Mouse (Mus musculus): Measurements from ENCODE around the gene Galk2. TPM values are rescaled to one million over a fixed set of nuclear protein-coding genes. Genes with fewer than 3 reads are reported as not detected.

Gene Galk2
- polyA plus RNA-seq, 1 experiment from 2014 or later = 31.1 TPM

- no peak for DNase-seq (ENCODE audit: low spot score)
- H3K4me1 ChIP-seq (ENCODE audit: control insufficient read depth, insufficient read depth, low read length) = no peaks in the 10 kb centered on the region
- no peaks in the 10 kb centered on the region for H3K9me3 ChIP-seq (ENCODE audit: control insufficient read depth, low read length)
- H3K27ac ChIP-seq (ENCODE audit: low read depth, low read length) = no peak overlapping the region
- 88% methylated on average over 4 of the region's 4 CpGs for WGBS
- no peaks in the 10 kb centered on the region for H3K27me3 ChIP-seq (ENCODE audit: control insufficient read depth, insufficient read depth, low read length)
- H3K36me3 ChIP-seq (ENCODE audit: control insufficient read depth, insufficient read depth, low read length) = no peaks in the 10 kb centered on the region
- no peak overlapping the region for H3K9ac ChIP-seq (ENCODE audit: low read length)
- H3K4me2 ChIP-seq (ENCODE audit: low read depth) = no peak overlapping the region
- no peak overlapping the region for H3K4me3 ChIP-seq (ENCODE audit: low read depth, low read length)
- no peak for ATAC-seq (ENCODE audit: insufficient read depth, low FRiP score, low TSS enrichment)
Measured at GRCm38 (mm10) chr2:125885891-125886576, 27.1 kb downstream of the Galk2 start.

- Histone ChIP-seq H3K27ac (ENCODE audit: low read depth, low read length) (no peak overlapping the region), H3K4me1 (ENCODE audit: control insufficient read depth, insufficient read depth, low read length) (no peaks in the 10 kb centered on the region), H3K4me2 (ENCODE audit: low read depth) (no peak overlapping the region), H3K4me3 (ENCODE audit: low read depth, low read length) (no peak overlapping the region), H3K27me3 (ENCODE audit: control insufficient read depth, insufficient read depth, low read length) (no peaks in the 10 kb centered on the region), H3K36me3 (ENCODE audit: control insufficient read depth, insufficient read depth, low read length) (no peaks in the 10 kb centered on the region), H3K9me3 (ENCODE audit: control insufficient read depth, low read length) (no peaks in the 10 kb centered on the region), H3K9ac (ENCODE audit: low read length) (no peak overlapping the region)
- ATAC-seq (ENCODE audit: insufficient read depth, low FRiP score, low TSS enrichment) (no peak), DNase-seq (ENCODE audit: low spot score) (peak; percentile 20)
- WGBS = 57% methylated on average over 6 of the region's 6 CpGs
Measured at GRCm38 (mm10) chr2:125893096-125893495, 34.2 kb downstream of the Galk2 start.

- WGBS = 94% methylated on average over 4 of the region's 4 CpGs
- H3K36me3 ChIP-seq (ENCODE audit: control insufficient read depth, insufficient read depth, low read length) = no peaks in the 10 kb centered on the region
- no peaks in the 10 kb centered on the region for H3K4me1 ChIP-seq (ENCODE audit: control insufficient read depth, insufficient read depth, low read length)
- no peak overlapping the region for H3K27ac ChIP-seq (ENCODE audit: low read depth, low read length)
- H3K4me3 ChIP-seq (ENCODE audit: low read depth, low read length) = no peak overlapping the region
- no peaks in the 10 kb centered on the region for H3K27me3 ChIP-seq (ENCODE audit: control insufficient read depth, insufficient read depth, low read length)
- DNase-seq (ENCODE audit: low spot score) = no peak
- ATAC-seq (ENCODE audit: insufficient read depth, low FRiP score, low TSS enrichment) = no peak
- no peaks in the 10 kb centered on the region for H3K9me3 ChIP-seq (ENCODE audit: control insufficient read depth, low read length)
- H3K9ac ChIP-seq (ENCODE audit: low read length) = no peak overlapping the region
- H3K4me2 ChIP-seq (ENCODE audit: low read depth) = no peak overlapping the region
Measured at GRCm38 (mm10) chr2:125895099-125895498, 36.2 kb downstream of the Galk2 start.

- Histone ChIP-seq H3K9me3 (ENCODE audit: control insufficient read depth, low read length) (no peaks in the 10 kb centered on the region), H3K27me3 (ENCODE audit: control insufficient read depth, insufficient read depth, low read length) (no peaks in the 10 kb centered on the region), H3K4me3 (ENCODE audit: low read depth, low read length) (no peak overlapping the region), H3K4me1 (ENCODE audit: control insufficient read depth, insufficient read depth, low read length) (no peaks in the 10 kb centered on the region), H3K9ac (ENCODE audit: low read length) (no peak overlapping the region), H3K4me2 (ENCODE audit: low read depth) (no peak overlapping the region), H3K36me3 (ENCODE audit: control insufficient read depth, insufficient read depth, low read length) (no peaks in the 10 kb centered on the region), H3K27ac (ENCODE audit: low read depth, low read length) (no peak overlapping the region)
- 87% methylated on average over 3 of the region's 3 CpGs for WGBS
- ATAC-seq (ENCODE audit: insufficient read depth, low FRiP score, low TSS enrichment) = no peak
- DNase-seq (ENCODE audit: low spot score) = no peak
Measured at GRCm38 (mm10) chr2:125896355-125896754, 37.4 kb downstream of the Galk2 start.

- no peak overlapping the region for H3K4me3 ChIP-seq (ENCODE audit: low read depth, low read length)
- H3K9ac ChIP-seq (ENCODE audit: low read length) = no peak overlapping the region
- no peak for ATAC-seq (ENCODE audit: insufficient read depth, low FRiP score, low TSS enrichment)
- no peak overlapping the region for H3K4me2 ChIP-seq (ENCODE audit: low read depth)
- no peaks in the 10 kb centered on the region for H3K4me1 ChIP-seq (ENCODE audit: control insufficient read depth, insufficient read depth, low read length)
- no peak for DNase-seq (ENCODE audit: low spot score)
- H3K27ac ChIP-seq (ENCODE audit: low read depth, low read length) = no peak overlapping the region
- 92% methylated on average over 6 of the region's 6 CpGs for WGBS
- no peaks in the 10 kb centered on the region for H3K36me3 ChIP-seq (ENCODE audit: control insufficient read depth, insufficient read depth, low read length)
- no peaks in the 10 kb centered on the region for H3K27me3 ChIP-seq (ENCODE audit: control insufficient read depth, insufficient read depth, low read length)
- no peaks in the 10 kb centered on the region for H3K9me3 ChIP-seq (ENCODE audit: control insufficient read depth, low read length)
Measured at GRCm38 (mm10) chr2:125900797-125901410, 42.0 kb downstream of the Galk2 start.

- H3K4me2 ChIP-seq (ENCODE audit: low read depth) = no peak overlapping the region
- no peak overlapping the region for H3K4me3 ChIP-seq (ENCODE audit: low read depth, low read length)
- H3K9me3 ChIP-seq (ENCODE audit: control insufficient read depth, low read length) = no peaks in the 10 kb centered on the region
- H3K36me3 ChIP-seq (ENCODE audit: control insufficient read depth, insufficient read depth, low read length) = no peaks in the 10 kb centered on the region
- DNase-seq (ENCODE audit: low spot score) (no peak), ATAC-seq (ENCODE audit: insufficient read depth, low FRiP score, low TSS enrichment) (no peak)
- no peak overlapping the region for H3K9ac ChIP-seq (ENCODE audit: low read length)
- 85% methylated on average over 3 of the region's 3 CpGs for WGBS
- H3K4me1 ChIP-seq (ENCODE audit: control insufficient read depth, insufficient read depth, low read length) = no peaks in the 10 kb centered on the region
- H3K27ac ChIP-seq (ENCODE audit: low read depth, low read length) = no peak overlapping the region
- no peaks in the 10 kb centered on the region for H3K27me3 ChIP-seq (ENCODE audit: control insufficient read depth, insufficient read depth, low read length)
Measured at GRCm38 (mm10) chr2:125901426-125901825, 42.5 kb downstream of the Galk2 start.

- WGBS = 89% methylated on average over 4 of the region's 4 CpGs
Measured at GRCm38 (mm10) chr2:125906407-125907066, 47.6 kb downstream of the Galk2 start.

GRCm38 (mm10) chr2:125907580-125908255, 48.8 kb downstream of the Galk2 start:
- WGBS = 87% methylated on average over 4 of the region's 4 CpGs
- Histone ChIP-seq H3K4me3 (ENCODE audit: low read depth, low read length) (no peak overlapping the region), H3K36me3 (ENCODE audit: control insufficient read depth, insufficient read depth, low read length) (no peaks in the 10 kb centered on the region), H3K4me1 (ENCODE audit: control insufficient read depth, insufficient read depth, low read length) (no peaks in the 10 kb centered on the region), H3K9me3 (ENCODE audit: control insufficient read depth, low read length) (no peaks in the 10 kb centered on the region), H3K4me2 (ENCODE audit: low read depth) (no peak overlapping the region), H3K9ac (ENCODE audit: low read length) (no peak overlapping the region), H3K27ac (ENCODE audit: low read depth, low read length) (no peak overlapping the region), H3K27me3 (ENCODE audit: control insufficient read depth, insufficient read depth, low read length) (no peaks in the 10 kb centered on the region)
- DNase-seq (ENCODE audit: low spot score) (no peak), ATAC-seq (ENCODE audit: insufficient read depth, low FRiP score, low TSS enrichment) (no peak)

More at GRCm38 (mm10) chr2:125906407-125907066, 47.6 kb downstream of the Galk2 start:
- no peaks in the 10 kb centered on the region for H3K9me3 ChIP-seq (ENCODE audit: control insufficient read depth, low read length)
- H3K9ac ChIP-seq (ENCODE audit: low read length) = no peak overlapping the region
- no peak overlapping the region for H3K4me3 ChIP-seq (ENCODE audit: low read depth, low read length)
- H3K27ac ChIP-seq (ENCODE audit: low read depth, low read length) = no peak overlapping the region
- no peaks in the 10 kb centered on the region for H3K27me3 ChIP-seq (ENCODE audit: control insufficient read depth, insufficient read depth, low read length)
- no peaks in the 10 kb centered on the region for H3K4me1 ChIP-seq (ENCODE audit: control insufficient read depth, insufficient read depth, low read length)
- no peak for ATAC-seq (ENCODE audit: insufficient read depth, low FRiP score, low TSS enrichment)
- H3K36me3 ChIP-seq (ENCODE audit: control insufficient read depth, insufficient read depth, low read length) = no peaks in the 10 kb centered on the region
- H3K4me2 ChIP-seq (ENCODE audit: low read depth) = no peak overlapping the region
- DNase-seq (ENCODE audit: low spot score) = no peak

Data from neural tube, embryonic 11.5 days (tissue).